Comparison of ENCODE assay signal across 8 mouse cellular contexts in the genomic region with DNA sequence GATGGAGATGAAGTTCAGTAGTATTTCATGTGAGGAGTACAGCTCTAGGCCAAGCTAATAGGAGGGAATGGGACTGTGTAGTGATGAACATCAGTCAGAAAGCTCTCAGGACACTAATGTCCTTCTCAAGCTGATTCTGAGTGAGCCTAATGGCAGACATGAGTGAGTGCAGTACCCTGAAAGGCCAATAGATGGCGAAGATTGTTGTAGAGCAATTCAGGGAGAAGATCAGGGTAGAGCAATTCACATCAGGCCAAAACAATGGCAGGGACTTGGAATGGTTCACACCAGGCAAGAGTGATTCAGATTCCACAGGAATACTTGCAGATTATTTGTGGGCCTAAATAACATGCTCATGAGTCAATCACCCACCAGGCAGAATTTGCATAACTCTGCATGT.
DNase-seq lines count a peak whose midpoint lies in the region; ATAC-seq and TF ChIP-seq lines count a peak whose summit lies in the region.

No protein-coding gene starts in this region.

- H3K4me3 ChIP-seq in thymus, adult 2 months (ENCODE audit: control insufficient read depth, insufficient read depth, low read length) = no peak overlapping the region

- peak; percentile 7 for DNase-seq in gastrocnemius, postnatal 10 days
- DNase-seq in gastrocnemius, adult 8-10 months (ENCODE audit: low spot score in 2 of 2) = no peak
- peak; percentile 14 for DNase-seq in thymus, adult 2 months
- no peak for DNase-seq in thymus, adult 18-20 months
- DNase-seq in kidney, postnatal 36 days = peak; percentile 4 to 46
- peak; percentile 9 for DNase-seq in retina, postnatal 7 days (ENCODE audit: low read depth, low spot score)
- DNase-seq in urinary bladder, postnatal 36 days (ENCODE audit: low spot score in 2 of 2) = no peak

- H3K4me1 ChIP-seq in thymus, adult 2 months (replicated peaks; ENCODE audit: control insufficient read depth, insufficient read depth, low read length) = no peaks in the 10 kb centered on the region

- no peak for ATAC-seq in cerebellum, adult (ENCODE audit: insufficient number of reproducible peaks, low FRiP score, low TSS enrichment)

- no peak for TF ChIP-seq CTCF in thymus, adult 2 months (IDR thresholded peaks at IDR 0.05; ENCODE audit: borderline replicate concordance, control insufficient read depth, extremely low read depth, insufficient read depth, low read length, poor library complexity)

- TF ChIP-seq POLR2A in thymus, adult 2 months (IDR thresholded peaks at IDR 0.05; ENCODE audit: control insufficient read depth, extremely low read depth, insufficient read depth, low read length, poor library complexity) = no peak

- H3K27me3 ChIP-seq in thymus, adult 2 months (ENCODE audit: control insufficient read depth, insufficient read depth, low read length) = no peaks in the 10 kb centered on the region

- no peak overlapping the region for H3K27ac ChIP-seq in thymus, adult 2 months (ENCODE audit: control insufficient read depth, insufficient read depth, low read length)

- 50% methylated on average over 1 of the region's 1 CpGs for WGBS in thymus, adult 2 months

- no peaks in the 10 kb centered on the region for H3K36me3 ChIP-seq in thymus, adult 2 months (ENCODE audit: control insufficient read depth, insufficient read depth, low read length)

Comparison
In these comparisons a context has a peak if more than half of its experiments do, and no peak if none do; other contexts are left out.
1. DNase-seq: peak in gastrocnemius, postnatal 10 days (single experiment), thymus, adult 2 months (single experiment), kidney, postnatal 36 days (2 of 2) and retina, postnatal 7 days (single experiment); none in gastrocnemius, adult 8-10 months (0 of 2), thymus, adult 18-20 months (0 of 2) and urinary bladder, postnatal 36 days (0 of 2).